Mouse (Mus musculus) gastrocnemius, postnatal 10 days (tissue): ENCODE results near the gene Higd1b. TPM values are rescaled to one million over a fixed set of nuclear protein-coding genes. Genes with fewer than 3 reads are reported as not detected.
A peak's percentile ranks its signal among the peaks of the same experiment; 100 is the strongest.

Experiments
- DNase-seq: peaks from one replicate; pipeline ENCODE4 v3.0.0; 2021; ENCODE audit warnings: mixed read lengths
- long read RNA-seq, 2 experiments: library from polyadenylated mRNA; stranded (forward); transcript quantifications; one replicate each; pipeline ENCODE4 v2.0.0; 2021
- total RNA-seq, 2 experiments: library from RNA; stranded (reverse); gene quantifications; 2 replicates each; pipeline ENCODE4 v1.2.3; 2021

Gene Higd1b
- total RNA-seq = 1 to 10 TPM; 2.8 to 4.2 TPM
- long read RNA-seq, experiment 1, partial matches to known transcripts = 0 of 5 reads
- long read RNA-seq, experiment 1, other reads (novel, unspliced or antisense) = 3 of 5 reads
- long read RNA-seq, experiment 2, partial matches to known transcripts = 0 of 1 reads
- long read RNA-seq, experiment 2, other reads (novel, unspliced or antisense) = 0 of 1 reads

DNA sequence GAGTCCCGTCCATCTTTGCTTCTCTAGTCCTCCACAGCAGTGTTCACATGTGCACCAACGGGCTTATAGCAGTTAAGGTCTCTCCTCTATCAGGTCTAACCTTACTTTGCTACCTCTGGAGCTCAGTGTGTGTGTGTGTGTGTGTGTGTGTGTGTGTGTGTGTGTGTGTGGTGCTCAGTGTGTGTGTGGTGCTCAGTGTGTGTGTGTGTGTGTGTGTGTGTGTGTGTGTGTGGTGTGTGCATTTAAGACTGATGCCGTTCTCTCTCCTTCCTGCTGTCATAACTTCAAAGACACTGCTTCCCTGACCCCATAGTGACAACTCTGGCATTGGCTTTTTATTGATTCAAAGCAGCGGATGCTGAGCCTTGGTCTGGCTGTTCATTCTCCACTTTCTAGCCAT lies at the start of gene Higd1b:
Higd1b (plus strand) TSS at position 301 of the 400 bp plus-strand sequence.
- DNase-seq = no peak

DNA sequence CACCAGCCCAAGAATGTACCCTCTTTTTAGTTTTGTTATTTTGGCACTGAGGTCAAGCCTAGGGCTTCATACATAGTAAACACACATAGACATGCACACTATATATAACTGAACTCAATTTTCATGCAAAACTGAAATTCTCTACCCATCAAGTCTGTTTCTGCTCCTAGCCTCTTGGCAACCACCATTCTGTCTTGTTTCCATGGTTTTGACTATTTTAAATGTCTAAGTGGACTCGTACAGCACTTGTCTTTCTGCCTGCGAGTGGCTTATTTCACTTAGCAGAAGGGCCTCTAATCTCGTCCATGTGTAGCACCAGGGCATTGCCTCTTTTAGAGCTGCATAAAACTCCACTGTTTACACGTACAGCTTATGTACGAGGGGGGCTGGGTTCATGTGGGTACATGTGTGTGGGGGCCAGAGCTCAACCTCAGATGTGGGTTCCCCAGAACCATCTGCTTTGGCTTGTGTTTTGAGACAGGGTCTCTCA lies 47.9 kb upstream of the Higd1b start:
- no peak for DNase-seq

DNA sequence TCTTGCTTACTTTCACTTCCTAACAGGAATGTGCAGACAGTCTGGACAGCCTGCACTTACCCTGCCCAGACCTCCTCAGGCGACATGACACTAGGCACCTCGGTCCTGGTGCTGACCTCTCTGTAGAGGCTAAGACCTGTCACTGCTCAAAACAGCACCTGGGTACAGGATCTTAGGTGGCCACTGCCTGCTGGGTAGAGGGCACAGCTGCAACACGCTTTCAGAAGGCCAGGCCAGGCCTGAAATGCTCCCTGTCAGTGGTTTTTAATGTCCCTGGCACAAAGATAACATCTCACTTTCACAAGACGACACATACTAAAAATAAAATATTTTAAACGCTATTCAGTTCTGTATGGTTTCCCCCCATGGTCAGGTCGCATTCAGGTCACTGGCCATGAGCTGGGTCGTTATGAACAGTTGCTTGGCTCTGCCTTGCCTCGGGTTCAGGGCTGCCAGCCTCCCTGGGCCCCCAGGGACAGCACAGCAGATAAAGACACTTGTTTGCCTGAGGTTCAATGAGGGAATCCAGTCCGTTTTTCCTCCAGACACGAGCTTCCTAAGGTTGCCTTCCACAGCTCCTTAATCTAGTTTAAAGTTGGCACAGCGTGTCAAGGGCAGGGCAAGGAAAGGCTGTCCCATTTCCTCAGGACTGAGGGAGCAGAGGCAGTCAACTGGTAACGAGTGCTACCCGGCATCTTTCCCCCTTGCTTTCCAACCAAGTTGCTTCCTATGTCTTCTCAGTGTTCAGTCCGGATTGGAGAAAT lies 43.8 kb upstream of the Higd1b start:
- no peak for DNase-seq

DNA sequence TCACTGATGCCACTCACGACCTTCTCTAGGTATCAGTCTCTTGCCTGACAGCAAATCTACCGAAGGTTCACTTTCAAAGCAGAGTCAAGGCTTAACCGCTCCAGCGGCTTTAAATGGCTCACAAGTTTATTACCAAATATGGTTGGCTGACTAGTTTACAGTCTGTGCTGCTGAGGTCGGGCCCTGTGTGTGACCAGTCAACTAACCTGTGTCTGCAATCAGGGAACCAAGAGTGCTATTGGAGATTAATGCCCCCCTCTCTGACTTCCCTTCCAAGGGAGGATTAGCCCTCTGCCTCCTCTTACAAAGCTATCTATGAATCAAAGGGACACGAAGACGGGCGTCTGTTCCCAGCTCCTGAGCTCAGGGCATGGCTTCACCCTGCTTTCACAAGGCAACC lies 41.5 kb upstream of the Higd1b start:
- no peak for DNase-seq

DNA sequence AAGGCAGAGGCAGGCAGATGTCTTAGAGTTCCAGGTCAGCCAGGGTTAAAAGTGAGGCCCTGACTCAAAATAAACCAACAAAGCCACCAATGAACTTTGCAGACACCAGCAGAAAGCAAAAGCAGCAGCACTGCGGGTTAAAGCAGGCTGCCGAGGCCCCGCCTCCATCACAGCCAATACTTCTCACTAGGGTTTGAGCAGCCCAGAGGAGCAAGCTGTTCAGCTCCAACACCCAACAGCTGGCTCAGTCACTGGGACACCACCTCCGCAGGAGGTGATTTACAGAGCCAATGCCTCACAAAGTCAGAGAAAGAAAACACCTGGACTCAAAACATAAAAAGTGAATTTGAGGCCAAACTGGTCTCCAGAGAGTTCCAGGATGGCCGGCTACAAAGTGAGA lies 32.2 kb upstream of the Higd1b start:
- no peak for DNase-seq

DNA sequence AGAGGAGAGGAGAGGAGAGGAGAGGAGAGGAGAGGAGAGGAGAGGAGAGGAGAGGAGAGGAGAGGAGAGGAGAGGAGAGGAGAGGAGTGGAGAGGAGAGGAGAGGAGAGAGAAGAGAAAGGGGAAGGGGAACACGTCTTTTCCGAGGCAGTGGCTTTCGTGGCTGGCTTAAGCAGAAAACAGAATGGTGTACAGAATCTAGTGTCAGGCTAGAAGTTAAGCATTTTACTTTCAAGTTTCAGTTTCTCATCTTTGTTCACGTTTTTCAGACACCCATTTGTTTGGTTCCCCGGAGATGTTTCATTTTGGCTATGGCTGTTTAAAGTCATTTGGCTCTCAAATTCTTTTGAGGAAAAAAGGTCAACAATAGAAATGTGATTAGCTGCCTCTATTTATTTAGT lies 27.4 kb upstream of the Higd1b start:
- DNase-seq = no peak

DNA sequence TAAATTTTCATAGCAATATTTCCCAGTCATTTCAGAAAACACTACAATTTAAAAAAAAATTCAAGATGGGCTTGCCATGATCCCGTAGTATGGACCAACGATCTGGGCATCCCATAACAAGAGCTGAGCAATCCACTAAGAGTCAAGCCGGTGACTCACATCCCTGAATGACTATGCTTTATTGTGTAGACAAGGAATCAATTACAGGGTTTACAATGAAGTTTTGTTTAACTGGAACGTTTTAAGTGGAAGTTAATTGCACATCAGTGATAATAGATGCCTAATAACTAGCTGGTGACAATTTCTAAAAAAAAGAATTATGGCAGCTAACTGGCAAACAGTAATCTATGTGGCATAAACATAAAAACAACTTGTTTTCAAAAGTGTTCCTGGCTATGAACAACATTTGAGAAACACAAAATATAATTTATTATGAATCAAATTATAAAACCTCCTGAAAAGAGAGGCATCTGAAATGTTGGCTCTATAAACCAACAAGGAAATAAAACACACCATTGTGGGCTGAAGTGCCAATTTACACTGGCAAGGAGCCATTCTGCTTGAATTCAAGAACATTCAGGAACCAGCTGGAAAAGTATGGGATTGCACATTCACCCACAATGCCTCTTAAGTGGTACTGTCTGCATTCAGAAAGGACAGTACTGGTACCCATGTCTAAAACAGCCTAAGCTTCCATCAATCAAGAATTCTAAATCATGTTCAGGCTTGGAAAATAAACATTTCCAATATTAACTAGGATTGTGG lies 24.7 kb upstream of the Higd1b start:
- DNase-seq = no peak

DNA sequence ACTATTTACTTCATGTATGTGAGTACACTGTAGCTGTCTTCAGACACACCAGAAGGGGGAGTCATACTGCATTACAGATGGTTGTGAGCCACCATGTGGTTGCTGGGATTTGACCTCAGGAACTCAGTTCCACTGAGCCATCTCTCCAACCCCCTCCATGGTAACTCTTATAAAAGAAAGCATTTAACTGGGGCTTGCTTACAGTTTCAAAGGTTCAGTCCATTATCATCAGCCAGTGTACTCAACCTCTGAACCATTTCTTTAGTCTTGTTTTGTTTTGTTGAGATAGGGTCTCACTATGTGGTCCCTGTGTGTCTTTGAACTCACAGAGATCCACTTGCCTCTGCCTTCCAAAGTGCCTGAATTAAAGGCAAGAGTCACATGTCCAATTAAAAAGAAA lies 20.8 kb upstream of the Higd1b start:
- no peak for DNase-seq

DNA sequence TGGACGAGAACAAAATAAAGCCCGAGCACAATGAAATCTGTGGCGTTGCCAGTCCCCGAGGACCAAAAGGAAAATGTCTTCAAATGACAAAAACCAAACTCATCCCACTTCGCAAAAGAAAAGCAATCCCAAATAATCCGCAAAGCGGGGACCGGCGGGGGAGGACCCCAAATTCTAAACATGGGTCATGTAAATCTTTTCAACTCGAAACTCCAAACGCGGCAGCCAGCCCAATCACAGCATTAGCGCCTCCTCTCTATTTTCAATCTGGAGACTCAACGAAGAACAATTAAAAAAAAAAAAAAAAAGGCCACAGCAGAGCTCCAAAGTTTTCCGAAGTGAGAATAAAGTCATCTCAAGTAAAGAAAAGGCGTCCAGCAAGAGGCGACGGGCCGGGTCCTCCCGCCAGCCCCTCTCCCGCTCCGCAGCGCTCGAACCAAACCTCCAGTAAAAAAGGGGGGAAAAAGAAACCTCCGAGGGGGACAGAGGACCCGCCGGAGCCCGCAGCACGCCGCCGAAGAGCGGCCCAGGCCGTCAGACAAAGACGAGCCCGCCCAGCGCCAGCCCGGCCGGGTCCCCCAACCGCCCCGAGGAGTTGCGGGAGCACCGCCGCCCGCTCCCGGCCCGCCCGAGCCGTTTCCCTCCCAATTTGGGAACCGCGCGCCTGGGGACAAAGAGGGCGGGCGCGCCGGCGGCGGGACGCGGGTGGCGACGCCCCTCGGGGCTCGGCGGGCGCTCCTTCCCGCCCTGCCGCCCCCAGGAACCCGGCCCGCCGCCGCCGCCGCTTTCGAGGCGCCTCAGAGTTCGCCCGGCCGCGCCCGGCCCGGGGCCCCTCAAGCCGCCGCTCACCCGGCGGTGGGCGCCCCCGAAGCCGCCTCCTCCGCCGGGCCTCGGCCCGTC lies 17.3 kb upstream of the Higd1b start:
- DNase-seq = peak; percentile 62

DNA sequence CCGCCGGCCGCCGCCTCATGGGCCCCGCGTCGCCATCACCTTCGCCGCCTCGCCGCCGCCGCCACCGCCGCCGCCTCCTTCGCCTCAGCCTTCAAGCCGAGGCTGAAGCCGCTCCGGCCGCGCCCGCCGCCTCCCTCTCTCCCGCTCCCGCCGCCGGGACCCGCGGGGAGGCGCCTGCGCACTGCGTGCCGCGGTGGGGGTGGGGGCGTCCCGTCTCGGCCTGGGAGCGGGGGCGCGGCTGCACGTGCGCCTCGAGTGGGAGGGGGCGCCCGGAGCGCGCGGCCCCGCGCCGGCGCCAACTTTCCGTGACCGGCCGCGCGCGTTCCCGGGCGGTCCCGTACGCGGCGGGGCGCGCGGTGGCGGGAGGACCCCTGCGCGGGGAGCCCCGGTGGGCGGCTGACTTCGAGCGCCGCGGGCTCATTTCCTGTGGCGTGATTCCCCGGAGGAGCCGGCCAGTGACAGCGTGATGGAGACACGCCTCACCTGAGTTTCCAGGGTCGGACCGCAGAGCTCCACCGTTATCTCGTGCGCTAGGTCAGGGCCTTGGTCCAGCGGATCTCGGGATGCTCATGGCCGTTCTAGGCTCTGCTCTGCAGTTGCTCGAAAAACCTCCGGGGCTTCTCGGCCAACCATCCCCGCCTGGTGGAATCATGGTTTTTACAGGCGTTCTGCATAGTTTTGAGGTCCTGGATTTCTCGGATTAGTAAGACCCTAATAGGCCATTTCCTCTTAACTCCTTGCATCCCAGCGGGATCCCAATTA lies 16.4 kb upstream of the Higd1b start, which contains the start of gene Gjc1:
Gjc1 (minus strand) TSS at position 680 of the 762 bp plus-strand sequence.
- DNase-seq = peak; percentile 79

DNA sequence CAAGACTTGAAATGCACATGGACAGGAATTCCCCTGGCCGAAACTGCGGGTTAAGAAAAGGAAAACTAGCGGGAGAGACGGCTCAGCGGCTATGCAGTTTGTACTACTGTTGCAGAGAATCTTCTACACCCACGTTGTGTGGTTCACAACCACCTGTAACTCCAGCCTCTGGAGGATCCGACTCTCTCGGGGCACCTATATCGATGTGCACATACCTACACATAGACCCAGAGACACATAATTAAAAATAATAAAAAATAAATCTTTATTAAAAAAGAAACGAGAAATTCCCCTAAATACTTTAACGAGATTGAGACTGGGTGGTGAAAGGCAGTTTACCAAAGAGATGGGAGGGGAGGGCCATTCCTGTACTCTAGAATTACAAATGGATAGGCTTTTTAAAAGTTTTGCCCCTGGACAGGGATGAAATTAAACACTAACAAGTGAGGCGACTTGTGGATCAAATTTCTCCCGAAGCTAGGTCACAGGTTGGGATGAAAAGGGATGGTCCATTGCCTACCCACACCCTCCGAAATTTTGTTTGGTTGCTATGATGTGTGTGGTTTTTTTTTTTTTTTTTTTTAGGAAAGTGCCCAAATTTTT lies 15.8 kb upstream of the Higd1b start:
- no peak for DNase-seq

DNA sequence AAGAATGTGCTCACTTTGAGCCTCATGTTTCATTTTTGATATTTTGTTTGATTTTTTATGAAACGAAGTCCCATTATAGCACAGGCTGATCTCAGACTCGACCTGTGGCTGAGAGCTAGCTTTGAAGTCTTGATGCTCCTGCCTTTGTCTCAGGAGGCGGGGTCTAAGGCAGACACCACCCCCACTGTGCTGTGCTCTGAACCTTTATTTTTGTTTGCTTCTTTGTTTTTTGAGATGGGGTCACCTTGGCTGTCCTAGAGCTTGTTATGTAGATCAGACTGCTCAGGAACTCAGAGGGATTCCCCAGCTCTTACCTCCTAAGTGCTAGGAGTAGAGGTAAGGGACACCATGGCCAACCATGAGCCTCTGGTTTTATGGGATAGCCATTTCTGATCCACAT lies 15.2 kb upstream of the Higd1b start:
- DNase-seq = no peak

DNA sequence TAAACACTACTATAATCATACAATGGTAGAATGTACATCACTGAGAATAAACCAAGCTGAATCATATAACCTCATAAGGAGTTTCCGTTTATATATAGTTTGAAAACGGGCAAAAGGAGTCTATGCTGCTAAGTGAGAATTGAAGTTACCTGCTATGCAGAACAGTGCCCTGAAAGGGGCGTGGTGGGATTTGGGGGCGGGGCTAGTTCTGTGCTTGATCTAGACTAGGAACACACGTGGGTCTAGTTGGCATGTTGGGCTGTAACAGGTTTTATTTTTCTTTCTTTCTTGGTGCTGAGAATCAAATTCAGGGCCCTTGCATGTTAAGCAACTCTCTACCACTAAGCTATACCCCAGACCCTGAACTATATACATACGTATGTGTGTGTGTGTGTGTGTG lies 14.4 kb upstream of the Higd1b start:
- no peak for DNase-seq

DNA sequence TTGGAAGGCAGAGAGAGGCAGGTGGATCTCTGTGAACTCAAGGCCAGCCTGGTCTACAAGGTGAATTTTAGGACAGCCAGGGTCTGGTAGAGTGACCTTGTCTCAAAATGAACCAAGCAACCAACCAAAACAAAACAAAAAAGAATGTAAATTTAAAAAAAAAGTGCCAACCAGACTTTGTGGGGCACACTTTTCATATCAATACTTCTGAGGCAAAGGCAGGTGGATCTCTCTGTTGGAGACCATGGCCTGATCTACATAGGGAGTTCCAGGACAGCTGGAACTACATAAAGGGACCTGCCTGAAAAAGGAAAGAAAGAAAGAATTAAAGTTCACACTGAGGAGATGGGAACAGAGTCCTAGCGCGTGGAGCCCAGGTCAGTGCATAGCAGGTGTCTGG lies 9.2 kb upstream of the Higd1b start:
- DNase-seq = no peak

DNA sequence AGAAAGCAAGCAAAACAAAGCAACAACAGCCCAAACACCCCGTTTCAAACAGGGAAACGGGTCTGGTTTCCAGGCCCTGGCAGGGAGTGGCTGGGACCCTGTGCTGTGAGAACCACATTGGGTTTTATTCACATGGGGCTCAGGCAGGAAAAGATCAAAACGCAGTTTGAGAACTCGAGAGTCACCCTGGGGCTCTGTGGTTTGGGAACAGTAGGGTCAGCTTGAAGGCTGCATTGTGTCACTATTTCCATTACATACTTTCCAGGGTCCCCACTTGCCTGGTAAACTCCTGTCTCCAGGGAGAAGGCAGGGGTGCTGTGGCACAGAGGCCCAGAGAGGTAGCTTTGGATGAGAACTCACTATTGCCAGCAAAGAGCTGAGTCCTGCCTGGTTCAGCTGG lies 8.6 kb upstream of the Higd1b start:
- no peak for DNase-seq

DNA sequence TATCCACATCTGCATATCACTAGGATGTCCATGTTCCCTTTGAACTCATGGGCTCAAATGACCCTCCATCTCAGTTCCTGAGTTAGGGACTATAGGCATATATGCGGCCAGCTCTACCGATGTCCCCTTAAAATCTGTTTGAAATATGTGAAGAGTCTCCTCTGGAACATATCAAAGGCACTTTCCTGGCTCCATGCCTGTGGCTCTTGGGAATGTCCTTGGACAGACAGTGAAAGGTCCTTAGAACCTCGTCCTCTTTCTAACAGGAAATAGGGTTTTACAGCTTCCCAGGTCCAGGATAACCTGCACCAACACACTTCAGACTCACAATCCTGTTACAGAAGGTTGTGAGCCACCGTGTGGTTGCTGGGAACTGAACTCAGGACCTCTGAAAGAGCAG lies 5.4 kb upstream of the Higd1b start:
- no peak for DNase-seq

DNA sequence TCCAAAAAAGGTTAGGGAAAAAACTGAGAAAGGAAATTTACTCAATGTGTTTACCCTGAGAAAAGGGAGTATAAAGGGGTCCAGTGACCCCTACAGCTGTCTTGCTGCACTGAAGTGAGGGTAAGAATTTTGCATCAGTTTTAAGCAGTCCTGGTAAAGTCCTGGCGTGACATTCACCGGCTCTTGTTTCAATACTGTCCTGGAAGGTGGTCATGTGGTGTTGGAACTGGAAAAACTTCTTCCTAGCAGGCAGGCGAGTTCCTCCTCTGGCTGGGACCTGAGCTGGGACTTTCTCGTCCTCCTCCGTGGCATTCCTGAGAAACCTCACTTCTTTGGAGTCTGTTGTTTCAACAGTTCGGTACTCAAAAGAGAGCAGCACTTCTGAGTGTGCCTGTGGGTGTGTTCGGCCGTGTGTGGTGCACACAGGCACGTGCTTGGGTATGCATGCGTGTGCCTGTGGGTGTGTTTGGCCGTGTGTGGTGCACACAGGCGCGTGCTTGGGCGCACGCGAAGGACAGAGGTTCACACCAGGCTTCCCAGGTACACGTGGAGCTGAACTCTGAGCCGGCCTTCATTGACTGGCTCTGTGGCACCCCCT lies 2.9 kb upstream of the Higd1b start:
- no peak for DNase-seq

DNA sequence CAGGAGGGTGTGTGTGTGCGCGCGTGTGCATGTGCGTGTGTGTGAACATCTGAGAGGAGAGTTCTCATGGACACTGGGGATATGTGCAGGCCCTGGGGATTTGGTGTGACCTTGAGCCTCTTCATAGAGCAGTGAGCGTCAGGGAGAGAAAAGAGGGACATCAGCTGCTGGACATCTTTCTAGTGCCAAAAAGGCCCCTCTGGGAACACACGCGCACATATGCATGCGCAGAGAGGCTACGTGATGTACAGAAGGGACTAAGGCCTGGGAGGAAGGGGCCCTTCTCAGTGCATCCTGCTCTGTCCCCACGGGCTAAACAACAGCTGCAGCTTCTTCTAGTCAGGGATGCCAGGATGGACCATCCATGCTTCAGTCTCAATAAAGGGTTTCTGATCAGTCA lies 1.4 kb upstream of the Higd1b start:
- DNase-seq = no peak

DNA sequence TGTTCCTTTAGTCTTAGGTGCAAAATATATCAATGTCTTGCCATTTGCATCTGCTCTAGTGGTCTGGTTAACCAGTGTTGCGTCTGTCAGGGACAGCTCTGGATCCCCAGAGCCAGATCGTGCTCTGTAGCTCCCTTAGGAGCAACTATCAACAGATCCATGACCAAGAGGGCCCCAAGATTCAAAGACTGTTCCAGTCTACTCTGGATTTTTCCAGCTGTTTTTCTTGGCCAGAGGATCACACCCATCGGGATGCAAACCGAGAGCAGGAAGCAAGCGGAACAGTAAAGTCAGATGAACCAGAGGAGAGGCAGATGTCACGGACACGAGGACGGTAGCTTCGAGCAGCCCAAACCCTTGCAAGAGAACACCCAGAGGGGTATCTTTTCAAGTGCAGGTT lies 497 bp downstream of the Higd1b start:
- DNase-seq = no peak

DNA sequence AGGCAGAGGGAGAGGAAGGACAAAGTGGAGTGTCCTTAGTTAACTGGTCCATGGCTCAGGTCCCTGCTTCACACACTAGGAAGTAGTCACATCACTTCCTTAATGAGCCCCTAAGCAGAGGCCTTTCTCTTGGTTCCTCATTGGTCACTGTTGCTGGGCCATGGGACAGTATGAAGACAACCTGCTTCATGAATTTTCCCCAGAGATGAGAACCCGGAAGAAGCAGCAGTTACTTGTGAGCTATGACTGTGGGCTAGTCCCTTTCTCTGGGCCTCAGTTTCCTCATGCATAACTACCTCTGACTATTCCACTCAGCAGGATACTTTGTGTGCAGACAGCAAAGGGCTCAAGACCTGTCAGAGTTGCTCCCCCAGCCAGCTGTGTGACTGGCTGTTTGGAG lies 1.7 kb downstream of the Higd1b start:
- DNase-seq = no peak

DNA sequence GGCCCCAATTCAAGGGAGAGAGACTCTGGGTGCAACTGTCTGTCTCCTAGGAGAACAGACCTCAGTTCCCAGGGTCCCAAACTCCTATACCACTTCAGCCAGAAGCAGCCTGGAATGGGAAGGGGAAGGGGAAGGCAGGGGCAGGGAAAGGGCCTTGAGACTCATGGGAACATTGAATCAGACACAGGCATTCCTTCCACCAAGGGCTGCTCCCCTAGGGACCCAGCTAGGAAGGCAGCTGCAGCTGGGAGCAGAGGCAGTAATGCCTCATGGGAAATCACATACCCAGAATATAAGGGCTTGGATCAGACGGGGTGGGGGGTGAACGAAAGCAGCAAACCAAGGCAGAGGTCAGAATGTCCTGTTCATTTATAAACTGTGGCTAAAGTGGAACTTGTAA lies 2.5 kb downstream of the Higd1b start:
- DNase-seq = peak; percentile 15
